Mouse (Mus musculus) lung, postnatal 0 days (tissue): ENCODE measurements around the gene Lrp1.

Experiments used
- CTCF ChIP-seq: IDR thresholded peaks from 2 replicates; pipeline ENCODE4 v1.5.1; 2016; ENCODE audit warnings: antibody characterized with exemption, mild to moderate bottlenecking
- EP300 ChIP-seq: IDR thresholded peaks from 2 replicates; pipeline ENCODE4 v1.6.1; 2016; ENCODE audit warnings: antibody characterized with exemption, mild to moderate bottlenecking, control low read depth

DNA sequence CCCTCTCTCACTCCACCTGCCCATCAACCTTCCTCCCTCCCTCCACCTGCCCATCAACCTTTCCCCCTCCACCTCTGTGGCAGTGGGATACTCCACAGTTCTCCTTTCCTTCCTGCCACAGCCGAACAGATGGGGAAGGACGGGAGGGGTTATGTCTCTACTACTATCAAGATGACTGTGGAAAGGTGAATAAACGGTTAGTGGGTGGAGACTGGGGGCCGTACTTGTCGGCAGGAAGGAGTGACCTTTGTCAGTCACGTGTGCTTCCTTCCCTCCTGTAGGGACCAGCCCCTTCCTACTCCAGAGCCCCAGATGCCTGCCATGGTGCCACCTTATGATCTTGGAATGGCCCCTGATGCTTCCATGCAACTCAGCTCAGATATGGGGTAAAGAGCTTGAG is 37.1 kb upstream of the Lrp1 start:
- TF ChIP-seq CTCF (no peak), EP300 (no peak)
